Mouse (Mus musculus): Measurements from ENCODE around the gene Sec14l2. TPM values are rescaled to one million over a fixed set of nuclear protein-coding genes. Genes with fewer than 3 reads are reported as not detected.

The Sec14l2 gene
- total and polyA plus RNA-seq, 3 experiments, result 16.7 to 24.2 (median 21.5) TPM

- H3K4me3 ChIP-seq (replicated peaks in 1 of 3; ENCODE audit: low read depth in 2 of 3, low read length in 2 of 3, poor library complexity in 1 of 3), result no peak overlapping the region
- H3K79me2 ChIP-seq (replicated peaks; ENCODE audit: control insufficient read depth, extremely low read depth, insufficient read depth, poor library complexity, severe bottlenecking), result no peaks in the 10 kb centered on the region
- peaks cover 87% of the 10 kb centered on the region for H3K27me3 ChIP-seq (replicated peaks)
- no peak overlapping the region for H3K9ac ChIP-seq (ENCODE audit: insufficient read depth, low read depth)
- H3K4me2 ChIP-seq (ENCODE audit: insufficient read depth, low read depth, poor library complexity, severe bottlenecking), result no peak overlapping the region
- TF ChIP-seq CTCF (conservative IDR thresholded peaks at IDR 0.05 in 1 of 2, IDR thresholded peaks at IDR 0.05 in 1 of 2; ENCODE audit: low read depth in 2 of 2, low read length in 2 of 2) (no peak), TCF12 (IDR thresholded peaks at IDR 0.05; ENCODE audit: low read depth, low read length) (no peak), CHD2 (IDR thresholded peaks at IDR 0.05; ENCODE audit: low read length) (no peak), JUN (IDR thresholded peaks at IDR 0.05; ENCODE audit: insufficient read depth, low read depth, low read length) (no peak), ZKSCAN1 (IDR thresholded peaks at IDR 0.05; ENCODE audit: borderline replicate concordance, low read depth, low read length) (no peak), MYC (IDR thresholded peaks at IDR 0.05; ENCODE audit: low read depth, low read length) (no peak), RCOR1 (conservative IDR thresholded peaks at IDR 0.05; ENCODE audit: low read depth, low read length) (no peak), ELF1 (IDR thresholded peaks at IDR 0.05; ENCODE audit: low read depth, low read length) (no peak), MEF2A (IDR thresholded peaks at IDR 0.05; ENCODE audit: borderline replicate concordance, low read depth, low read length) (no peak), HCFC1 (IDR thresholded peaks at IDR 0.05; ENCODE audit: low read depth, low read length) (no peak), ZMIZ1 (IDR thresholded peaks at IDR 0.05; ENCODE audit: low read depth, low read length) (no peak), TBP (conservative IDR thresholded peaks at IDR 0.05; ENCODE audit: low read depth, low read length) (no peak), BHLHE40 (IDR thresholded peaks at IDR 0.05; ENCODE audit: low read depth, low read length) (no peak), MAFK (IDR thresholded peaks at IDR 0.05; ENCODE audit: insufficient replicate concordance, low read length) (no peak), GABPA (IDR thresholded peaks at IDR 0.05; ENCODE audit: insufficient replicate concordance, low read depth, low read length) (no peak), EP300 (IDR thresholded peaks at IDR 0.05; ENCODE audit: low read length) (no peak), IRF4 (IDR thresholded peaks at IDR 0.05; ENCODE audit: low read depth, low read length) (no peak), MAX (IDR thresholded peaks at IDR 0.05; ENCODE audit: low read length) (no peak)
- dilution Hi-C loops (cut with MboI; ENCODE audit: extremely low pct_ligation_motif_present, extremely low pct_unique_long_range_greater_than_20kb, low sequenced_read_pairs) (no loop called here), in situ Hi-C loops (cut with MboI; ENCODE audit: low pct_ligation_motif_present, low pct_unique_long_range_greater_than_20kb, low sequenced_read_pairs) (no loop called here)
- no peak for DNase-seq (ENCODE audit: extremely low read depth)
- peaks cover 4% of the 10 kb centered on the region for H3K9me3 ChIP-seq (replicated peaks; ENCODE audit: low read length)
- H3K27ac ChIP-seq (ENCODE audit: insufficient read depth, low read depth), result no peak overlapping the region
- H3K36me3 ChIP-seq (replicated peaks in 1 of 2; ENCODE audit: control insufficient read depth in 1 of 2, insufficient read depth in 1 of 2, low read length in 1 of 2), result no peaks in the 10 kb centered on the region
- H3K4me1 ChIP-seq (ENCODE audit: control insufficient read depth in 1 of 2, insufficient read depth in 2 of 2), result peaks cover 0 to 4% of the 10 kb centered on the region in 2 experiments; a peak in 1 of 4 replicates
These were observed 62.2 kb downstream of the Sec14l2 start for GRCm38 (mm10) chr11:4060866-4061575.

GRCm38 (mm10) chr11:4053586-4053985 is 69.6 kb downstream of the Sec14l2 start:
- TF ChIP-seq SIN3A (IDR thresholded peaks at IDR 0.05; ENCODE audit: low read length) (no peak), KAT2A (IDR thresholded peaks at IDR 0.05; ENCODE audit: insufficient replicate concordance, low read length) (no peak), TCF12 (IDR thresholded peaks at IDR 0.05; ENCODE audit: low read depth, low read length) (no peak), RAD21 (IDR thresholded peaks at IDR 0.05; ENCODE audit: low read depth, low read length) (peak; percentile 59), BHLHE40 (IDR thresholded peaks at IDR 0.05; ENCODE audit: low read depth, low read length) (peak; percentile 39; the same call in 1 of the 2 replicates), ZNF384 (IDR thresholded peaks at IDR 0.05; ENCODE audit: low read depth, low read length) (no peak), SMC3 (IDR thresholded peaks at IDR 0.05; ENCODE audit: low read depth, low read length) (peak; percentile 49), CTCF (conservative IDR thresholded peaks at IDR 0.05 in 1 of 2, IDR thresholded peaks at IDR 0.05 in 1 of 2; ENCODE audit: low read depth in 2 of 2, low read length in 2 of 2) (peak; percentile 77 to 93), NRF1 (IDR thresholded peaks at IDR 0.05; ENCODE audit: low read depth, low read length) (no peak), ETS1 (conservative IDR thresholded peaks at IDR 0.05; ENCODE audit: low read depth, low read length) (no peak), EP300 (IDR thresholded peaks at IDR 0.05; ENCODE audit: low read length) (no peak)
- H3K27me3 ChIP-seq (replicated peaks), result peaks cover 35% of the 10 kb centered on the region
- H3K36me3 ChIP-seq (replicated peaks in 1 of 2; ENCODE audit: control insufficient read depth in 1 of 2, insufficient read depth in 1 of 2, low read length in 1 of 2), result no peaks in the 10 kb centered on the region
- no peak overlapping the region for H3K27ac ChIP-seq (ENCODE audit: insufficient read depth, low read depth)
- dilution Hi-C loops (cut with MboI; ENCODE audit: extremely low pct_ligation_motif_present, extremely low pct_unique_long_range_greater_than_20kb, low sequenced_read_pairs) (no loop called here), in situ Hi-C loops (cut with MboI; ENCODE audit: low pct_ligation_motif_present, low pct_unique_long_range_greater_than_20kb, low sequenced_read_pairs) (no loop called here)
- peaks cover 4% of the 10 kb centered on the region for H3K9me3 ChIP-seq (replicated peaks; ENCODE audit: low read length)
- H3K9ac ChIP-seq (ENCODE audit: insufficient read depth, low read depth), result no peak overlapping the region
- H3K4me2 ChIP-seq (ENCODE audit: insufficient read depth, low read depth, poor library complexity, severe bottlenecking), result no peak overlapping the region
- H3K79me2 ChIP-seq (replicated peaks; ENCODE audit: control insufficient read depth, extremely low read depth, insufficient read depth, poor library complexity, severe bottlenecking), result no peaks in the 10 kb centered on the region
- no peak overlapping the region for H3K4me3 ChIP-seq (replicated peaks in 1 of 3; ENCODE audit: low read depth in 2 of 3, low read length in 2 of 3, poor library complexity in 1 of 3)
- DNase-seq (ENCODE audit: extremely low read depth), result peak; percentile 61
- H3K4me1 ChIP-seq (ENCODE audit: control insufficient read depth in 1 of 2, insufficient read depth in 2 of 2), result 0 out of 4 replicates have a peak, but pooled peaks cover 0 to 2% of the 10 kb centered on the region in 2 experiments

Measured in CH12.LX (cell line).